Mouse (Mus musculus) spleen, adult 18-20 months (tissue): ENCODE data around the gene 2010300C02Rik.

ENCODE experiments used
- DNase-seq, 2 experiments: peaks; one replicate each; pipeline ENCODE4 v3.0.0; 2022; ENCODE audit warnings: mixed read lengths in 2 of 2

Gene 2010300C02Rik

GRCm38 (mm10) chr1:37711082-37711481 lies 8.8 kb downstream of the 2010300C02Rik start:
- no peak for DNase-seq

- no peak for DNase-seq
Measured at GRCm38 (mm10) chr1:37709736-37710135, 10.1 kb downstream of the 2010300C02Rik start.

- DNase-seq, result no peak
Measured at GRCm38 (mm10) chr1:37708270-37708955, 11.5 kb downstream of the 2010300C02Rik start.

GRCm38 (mm10) chr1:37702326-37702725 lies 17.6 kb downstream of the 2010300C02Rik start:
- DNase-seq, result no peak

GRCm38 (mm10) chr1:37698852-37699439 lies 20.9 kb downstream of the 2010300C02Rik start:
- no peak for DNase-seq

- no peak for DNase-seq
Measured at GRCm38 (mm10) chr1:37698186-37698839, 21.6 kb downstream of the 2010300C02Rik start.

- DNase-seq, result no peak
Measured at GRCm38 (mm10) chr1:37696918-37697317, 23.0 kb downstream of the 2010300C02Rik start.

- no peak for DNase-seq
Measured at GRCm38 (mm10) chr1:37695732-37696131, 24.2 kb downstream of the 2010300C02Rik start.

- no peak for DNase-seq
Measured at GRCm38 (mm10) chr1:37694417-37694816, 25.5 kb downstream of the 2010300C02Rik start.

- peak in 1 of 2 experiments; percentile 24 for DNase-seq
Measured at GRCm38 (mm10) chr1:37691179-37691578, 28.7 kb downstream of the 2010300C02Rik start.

- DNase-seq, result no peak
Measured at GRCm38 (mm10) chr1:37690665-37691064, 29.2 kb downstream of the 2010300C02Rik start.

GRCm38 (mm10) chr1:37689730-37690129 lies 30.2 kb downstream of the 2010300C02Rik start:
- DNase-seq, result no peak

GRCm38 (mm10) chr1:37688351-37688750 lies 31.5 kb downstream of the 2010300C02Rik start:
- DNase-seq, result no peak

GRCm38 (mm10) chr1:37687515-37687914 lies 32.4 kb downstream of the 2010300C02Rik start:
- no peak for DNase-seq

GRCm38 (mm10) chr1:37686953-37687441 lies 32.9 kb downstream of the 2010300C02Rik start:
- no peak for DNase-seq

GRCm38 (mm10) chr1:37678327-37679123 lies 41.4 kb downstream of the 2010300C02Rik start:
- DNase-seq, result peak; percentile 41 to 72

GRCm38 (mm10) chr1:37676967-37677512 lies 42.8 kb downstream of the 2010300C02Rik start:
- no peak for DNase-seq

GRCm38 (mm10) chr1:37675444-37675843 lies 44.4 kb downstream of the 2010300C02Rik start:
- no peak for DNase-seq

GRCm38 (mm10) chr1:37674266-37674665 lies 45.6 kb downstream of the 2010300C02Rik start:
- no peak for DNase-seq

GRCm38 (mm10) chr1:37671316-37671715 lies 48.6 kb downstream of the 2010300C02Rik start:
- DNase-seq, result no peak

- DNase-seq, result no peak
Measured at GRCm38 (mm10) chr1:37667386-37667785, 52.5 kb downstream of the 2010300C02Rik start.

GRCm38 (mm10) chr1:37666587-37666986 lies 53.3 kb downstream of the 2010300C02Rik start:
- DNase-seq, result no peak
